In the genomic region with DNA sequence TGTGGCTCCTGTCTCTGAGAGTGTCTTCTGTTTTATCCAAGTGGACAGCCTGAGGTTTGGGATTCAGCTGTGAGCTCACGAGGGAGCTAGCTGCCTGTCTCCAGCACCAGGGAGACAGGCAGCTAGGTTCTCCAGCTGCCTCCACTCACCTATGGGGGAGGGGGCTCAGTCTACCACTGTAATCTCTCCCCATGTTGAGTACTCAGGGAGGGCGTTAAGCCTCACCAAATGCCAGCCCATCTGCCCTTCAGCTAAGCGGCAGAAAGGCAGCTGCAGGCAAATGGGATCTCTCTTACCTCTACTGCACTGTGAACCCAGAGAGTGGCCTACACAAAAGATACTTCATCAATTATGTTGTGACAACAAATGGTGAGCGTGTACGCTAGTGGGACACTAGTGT, we compare ENCODE assay signal across 16 mouse cellular contexts. TPM values are rescaled to one million over a fixed set of nuclear protein-coding genes. Genes with fewer than 3 reads are reported as not detected.
A peak's percentile ranks its signal among the peaks of the same experiment; 100 is the strongest.
DNase-seq lines count a peak whose midpoint lies in the region; ATAC-seq and TF ChIP-seq lines count a peak whose summit lies in the region.
"Had no signal": no experiment of that assay in that cellular context is flagged by ENCODE, and none has a peak within 500 bp of the region (broad histone marks: within the 10 kb centered on the region; RNA-seq: fewer than 3 reads in every experiment).

No protein-coding gene starts in this region.

- H3K27ac ChIP-seq in hindbrain, embryonic 11.5 days (ENCODE audit: low read depth, low read length) = peak overlapping the region; percentile 47; the same call in 1 of the 2 replicates
- no peak overlapping the region for H3K27ac ChIP-seq in hindbrain, embryonic 14.5 days
- peak overlapping the region; percentile 45; the same call in 1 of the 2 replicates for H3K27ac ChIP-seq in midbrain, embryonic 14.5 days (replicated peaks; ENCODE audit: low read depth, low read length)

- WGBS in hindbrain, embryonic 11.5 days = 23% methylated on average over 5 of the region's 5 CpGs
- 13% methylated on average over 5 of the region's 5 CpGs for WGBS in hindbrain, embryonic 14.5 days
- WGBS in midbrain, embryonic 14.5 days = 26% methylated on average over 5 of the region's 5 CpGs

- TF ChIP-seq CTCF in brain, embryonic 14.5 days (IDR thresholded peaks at IDR 0.05; ENCODE audit: borderline replicate concordance, extremely low read depth, insufficient read depth, insufficient read length) = no peak

- no peaks in the 10 kb centered on the region for H3K9me3 ChIP-seq in hindbrain, embryonic 11.5 days (ENCODE audit: control insufficient read depth, low read length)
- no peaks in the 10 kb centered on the region for H3K9me3 ChIP-seq in hindbrain, embryonic 14.5 days (ENCODE audit: control insufficient read depth, low read length)
- H3K9me3 ChIP-seq in midbrain, embryonic 14.5 days (ENCODE audit: control insufficient read depth, low read length) = no peaks in the 10 kb centered on the region

- no peaks in the 10 kb centered on the region for H3K27me3 ChIP-seq in hindbrain, embryonic 11.5 days (ENCODE audit: control insufficient read depth, insufficient read depth, low read length)
- H3K27me3 ChIP-seq in hindbrain, embryonic 14.5 days (ENCODE audit: control insufficient read depth, insufficient read depth, low read length) = no peaks in the 10 kb centered on the region
- H3K27me3 ChIP-seq in midbrain, embryonic 14.5 days (ENCODE audit: control insufficient read depth, insufficient read depth, low read length) = no peaks in the 10 kb centered on the region

- no peak overlapping the region for H3K9ac ChIP-seq in hindbrain, embryonic 11.5 days (ENCODE audit: low read depth, low read length)
- no peak overlapping the region for H3K9ac ChIP-seq in hindbrain, embryonic 14.5 days
- no peak overlapping the region for H3K9ac ChIP-seq in midbrain, embryonic 14.5 days (replicated peaks; ENCODE audit: low read length)

- no peak for TF ChIP-seq POLR2A in brain, embryonic 14.5 days (IDR thresholded peaks at IDR 0.05; ENCODE audit: borderline replicate concordance, extremely low read depth, insufficient read depth, insufficient read length, poor library complexity, severe bottlenecking)

- no peaks in the 10 kb centered on the region for H3K36me3 ChIP-seq in hindbrain, embryonic 11.5 days (ENCODE audit: control insufficient read depth, insufficient read depth, low read length)
- no peaks in the 10 kb centered on the region for H3K36me3 ChIP-seq in hindbrain, embryonic 14.5 days (replicated peaks; ENCODE audit: control insufficient read depth, insufficient read depth)
- no peaks in the 10 kb centered on the region for H3K36me3 ChIP-seq in midbrain, embryonic 14.5 days (ENCODE audit: control insufficient read depth, insufficient read depth, low read length)

- H3K4me3 ChIP-seq in hindbrain, embryonic 11.5 days (ENCODE audit: low read depth, low read length) = no peak overlapping the region
- H3K4me3 ChIP-seq in hindbrain, embryonic 14.5 days (replicated peaks; ENCODE audit: low read length) = no peak overlapping the region
- no peak overlapping the region for H3K4me3 ChIP-seq in midbrain, embryonic 14.5 days (replicated peaks; ENCODE audit: low read depth, low read length)
- H3K4me3 ChIP-seq: megakaryocyte, embryonic 14.5 days had no signal

- peak; percentile 29 for DNase-seq in hindbrain, embryonic 11.5 days (ENCODE audit: low spot score)
- no peak for DNase-seq in hindbrain, embryonic 14.5 days (ENCODE audit: low spot score)
- DNase-seq in brain, adult 2 months (ENCODE audit: low read depth, low spot score) = peak; percentile 18
- DNase-seq in brain, embryonic 14.5 days (ENCODE audit: low read depth) = peak; percentile 73
- peak; percentile 30 for DNase-seq in midbrain, embryonic 14.5 days
- DNase-seq in frontal cortex, adult 2 months (ENCODE audit: extremely low spot score in 1 of 2, low spot score in 1 of 2) = no peak
- DNase-seq in ovary, postnatal 10 days (ENCODE audit: low spot score) = no peak
- DNase-seq: cerebellum, postnatal 14 days; gastrocnemius, postnatal 36 days; heart, postnatal 10 days; kidney, adult 8-10 months; kidney, postnatal 4 days; lung, postnatal 14 days; thymus, postnatal 14 days had no signal

- ATAC-seq in hindbrain, embryonic 11.5 days (ENCODE audit: low FRiP score) = peak; percentile 55
- ATAC-seq in hindbrain, embryonic 14.5 days (ENCODE audit: low FRiP score) = no peak
- ATAC-seq in midbrain, embryonic 14.5 days (ENCODE audit: low FRiP score, low TSS enrichment) = no peak
- ATAC-seq: inflammation-experienced regulatory T-cells, adult 6 months had no signal

- H3K4me1 ChIP-seq in hindbrain, embryonic 11.5 days (replicated peaks; ENCODE audit: control insufficient read depth, insufficient read depth, low read length) = no peaks in the 10 kb centered on the region
- H3K4me1 ChIP-seq in hindbrain, embryonic 14.5 days (replicated peaks; ENCODE audit: control insufficient read depth, insufficient read depth, low read length) = no peaks in the 10 kb centered on the region; the same call in 1 of the 2 replicates
- H3K4me1 ChIP-seq in midbrain, embryonic 14.5 days (ENCODE audit: control insufficient read depth, insufficient read depth, low read length) = peaks cover 5% of the 10 kb centered on the region; the same call in 1 of the 2 replicates

- no peak overlapping the region for H3K4me2 ChIP-seq in hindbrain, embryonic 11.5 days (replicated peaks; ENCODE audit: low read depth, low read length)
- no peak overlapping the region for H3K4me2 ChIP-seq in hindbrain, embryonic 14.5 days (replicated peaks)
- H3K4me2 ChIP-seq in midbrain, embryonic 14.5 days (ENCODE audit: low read length) = no peak overlapping the region

RNA-seq across cellular contexts. Expression of a gene that starts 8.1 kb away (rescaled TPM):
- 2.5 and 3.1 TPM in 2 replicates for polyA plus RNA-seq in hindbrain, embryonic 11.5 days (2014; fragmentation: Nextera tagmentation; extraction: Ambion mirVana)
- polyA plus RNA-seq in hindbrain, embryonic 14.5 days (2014; fragmentation: Nextera tagmentation; extraction: Ambion mirVana) = 3.5 and 4.8 TPM in 2 replicates
- polyA plus RNA-seq in brain, embryonic 14.5 days (2012; rRNA removed) = 2.1 and 7.0 TPM in 2 replicates
- 0.27 and 0.55 TPM in 2 replicates for polyA plus RNA-seq in midbrain, embryonic 14.5 days (2014; fragmentation: Nextera tagmentation; extraction: Ambion mirVana)
- 0.04 and 0.21 TPM in 2 replicates for polyA plus RNA-seq in frontal cortex, adult 2 months (2012; rRNA removed)

RNA-seq across cellular contexts. Expression of a gene that starts 45.8 kb away (rescaled TPM):
- polyA plus RNA-seq in hindbrain, embryonic 11.5 days (2014; fragmentation: Nextera tagmentation; extraction: Ambion mirVana) = 75.1 and 81.6 TPM in 2 replicates
- polyA plus RNA-seq in hindbrain, embryonic 14.5 days (2014; fragmentation: Nextera tagmentation; extraction: Ambion mirVana) = 147 and 155 TPM in 2 replicates
- polyA plus RNA-seq in brain, embryonic 14.5 days (2012; rRNA removed) = 217 and 252 TPM in 2 replicates
- 134 and 135 TPM in 2 replicates for polyA plus RNA-seq in midbrain, embryonic 14.5 days (2014; fragmentation: Nextera tagmentation; extraction: Ambion mirVana)
- polyA plus RNA-seq in frontal cortex, adult 2 months (2012; rRNA removed) = 344 and 369 TPM in 2 replicates

RNA-seq across cellular contexts. Expression of a gene that starts 55.3 kb away (rescaled TPM):
- 3.7 TPM in 2 replicates for polyA plus RNA-seq in hindbrain, embryonic 11.5 days (2014; fragmentation: Nextera tagmentation; extraction: Ambion mirVana)
- 7.1 and 7.5 TPM in 2 replicates for polyA plus RNA-seq in hindbrain, embryonic 14.5 days (2014; fragmentation: Nextera tagmentation; extraction: Ambion mirVana)
- 2.9 and 4.1 TPM in 2 replicates for polyA plus RNA-seq in brain, embryonic 14.5 days (2012; rRNA removed)
- polyA plus RNA-seq in midbrain, embryonic 14.5 days (2014; fragmentation: Nextera tagmentation; extraction: Ambion mirVana) = 5.9 and 7.1 TPM in 2 replicates
- 28.6 TPM in 2 replicates for polyA plus RNA-seq in frontal cortex, adult 2 months (2012; rRNA removed)
- polyA plus RNA-seq: inflammation-experienced regulatory T-cells, adult 6 months had no signal

RNA-seq across cellular contexts. Expression of a gene that starts 55.3 kb away (rescaled TPM):
- polyA plus RNA-seq in hindbrain, embryonic 11.5 days (2014; fragmentation: Nextera tagmentation; extraction: Ambion mirVana) = 12.3 and 13.8 TPM in 2 replicates
- 17.8 and 18.0 TPM in 2 replicates for polyA plus RNA-seq in hindbrain, embryonic 14.5 days (2014; fragmentation: Nextera tagmentation; extraction: Ambion mirVana)
- polyA plus RNA-seq in brain, embryonic 14.5 days (2012; rRNA removed) = 21.2 and 31.4 TPM in 2 replicates
- 19.4 and 30.3 TPM in 2 replicates for polyA plus RNA-seq in midbrain, embryonic 14.5 days (2014; fragmentation: Nextera tagmentation; extraction: Ambion mirVana)
- 26.6 and 27.7 TPM in 2 replicates for polyA plus RNA-seq in frontal cortex, adult 2 months (2012; rRNA removed)

Comparison
In these comparisons a context has a peak if more than half of its experiments do, and no peak if none do; other contexts are left out.
1. DNase-seq: peak in hindbrain, embryonic 11.5 days (single experiment), brain, adult 2 months (single experiment), brain, embryonic 14.5 days (single experiment) and midbrain, embryonic 14.5 days (single experiment); none in hindbrain, embryonic 14.5 days (single experiment), frontal cortex, adult 2 months (0 of 2) and ovary, postnatal 10 days (single experiment).